Mouse (Mus musculus): ENCODE measurements around the gene Cux1. TPM values are rescaled to one million over a fixed set of nuclear protein-coding genes. Genes with fewer than 3 reads are reported as not detected.

Gene Cux1
- total RNA-seq, 2 experiments from 2014 or later, result 34.5 to 36.4 TPM

- DNase-seq (ENCODE audit: low spot score in 2 of 2), result no peak
- Histone ChIP-seq H3K27ac (no peak overlapping the region), H3K4me3 (no peak overlapping the region)
- TF ChIP-seq CTCF (conservative IDR thresholded peaks at IDR 0.05), result no peak
These were observed 101.4 kb downstream of the Cux1 start for GRCm38 (mm10) chr5:136465770-136466406.

GRCm38 (mm10) chr5:136465366-136465765 lies 101.9 kb downstream of the Cux1 start:
- no peak for DNase-seq (ENCODE audit: low spot score in 2 of 2)
- Histone ChIP-seq H3K27ac (no peak overlapping the region), H3K4me3 (no peak overlapping the region)
- no peak for TF ChIP-seq CTCF (conservative IDR thresholded peaks at IDR 0.05)

- no peak for TF ChIP-seq CTCF (conservative IDR thresholded peaks at IDR 0.05)
- DNase-seq (ENCODE audit: low spot score in 2 of 2), result no peak
- Histone ChIP-seq H3K27ac (no peak overlapping the region), H3K4me3 (no peak overlapping the region)
These were observed 102.4 kb downstream of the Cux1 start for GRCm38 (mm10) chr5:136464849-136465248.

GRCm38 (mm10) chr5:136464128-136464527 lies 103.2 kb downstream of the Cux1 start:
- TF ChIP-seq CTCF (conservative IDR thresholded peaks at IDR 0.05), result no peak
- no peak overlapping the region for H3K27ac ChIP-seq
- no peak for DNase-seq (ENCODE audit: low spot score in 2 of 2)
- H3K4me3 ChIP-seq, result no peak overlapping the region

- H3K4me3 ChIP-seq, result no peak overlapping the region
- no peak for TF ChIP-seq CTCF (conservative IDR thresholded peaks at IDR 0.05)
- H3K27ac ChIP-seq, result no peak overlapping the region
- DNase-seq (ENCODE audit: low spot score in 2 of 2), result no peak
These were observed 104.7 kb downstream of the Cux1 start for GRCm38 (mm10) chr5:136462613-136463012.

GRCm38 (mm10) chr5:136459901-136460300 lies 107.4 kb downstream of the Cux1 start:
- Histone ChIP-seq H3K27ac (no peak overlapping the region), H3K4me3 (no peak overlapping the region)
- TF ChIP-seq CTCF (conservative IDR thresholded peaks at IDR 0.05), result no peak
- DNase-seq (ENCODE audit: low spot score in 2 of 2), result no peak

GRCm38 (mm10) chr5:136458893-136459499 lies 108.3 kb downstream of the Cux1 start:
- no peak overlapping the region for H3K27ac ChIP-seq
- DNase-seq (ENCODE audit: low spot score in 2 of 2), result no peak
- H3K4me3 ChIP-seq, result no peak overlapping the region
- TF ChIP-seq CTCF (conservative IDR thresholded peaks at IDR 0.05), result no peak

GRCm38 (mm10) chr5:136458102-136458863 lies 109.0 kb downstream of the Cux1 start:
- Histone ChIP-seq H3K27ac (no peak overlapping the region), H3K4me3 (no peak overlapping the region)
- TF ChIP-seq CTCF (conservative IDR thresholded peaks at IDR 0.05), result no peak
- no peak for DNase-seq (ENCODE audit: low spot score in 2 of 2)

GRCm38 (mm10) chr5:136456395-136456794 lies 110.9 kb downstream of the Cux1 start:
- Histone ChIP-seq H3K4me3 (no peak overlapping the region), H3K27ac (no peak overlapping the region)
- TF ChIP-seq CTCF (conservative IDR thresholded peaks at IDR 0.05), result no peak
- DNase-seq (ENCODE audit: low spot score in 2 of 2), result no peak

- DNase-seq (ENCODE audit: low spot score in 2 of 2), result no peak
- no peak overlapping the region for H3K27ac ChIP-seq
- no peak for TF ChIP-seq CTCF (conservative IDR thresholded peaks at IDR 0.05)
- H3K4me3 ChIP-seq, result no peak overlapping the region
These were observed 114.6 kb downstream of the Cux1 start for GRCm38 (mm10) chr5:136452681-136453080.

GRCm38 (mm10) chr5:136449801-136450200 lies 117.5 kb downstream of the Cux1 start:
- TF ChIP-seq CTCF (conservative IDR thresholded peaks at IDR 0.05), result no peak
- DNase-seq (ENCODE audit: low spot score in 2 of 2), result no peak
- H3K27ac ChIP-seq, result no peak overlapping the region
- H3K4me3 ChIP-seq, result no peak overlapping the region

GRCm38 (mm10) chr5:136445967-136446366 lies 121.3 kb downstream of the Cux1 start:
- Histone ChIP-seq H3K27ac (no peak overlapping the region), H3K4me3 (no peak overlapping the region)
- TF ChIP-seq CTCF (conservative IDR thresholded peaks at IDR 0.05), result no peak
- no peak for DNase-seq (ENCODE audit: low spot score in 2 of 2)
